Mouse (Mus musculus) heart, postnatal 10 days (tissue): ENCODE measurements around the gene Snx32. TPM values are rescaled to one million over a fixed set of nuclear protein-coding genes. Genes with fewer than 3 reads are reported as not detected.

Experiments
- total RNA-seq, 2 experiments: library from RNA; stranded (reverse); gene quantifications; 2 replicates each; pipeline ENCODE4 v1.2.3; 2021

Gene Snx32
- total RNA-seq, 2 experiments from 2014 or later: 6.1 to 7.7 TPM

Other genes with a start within 250 kb of the Snx32 start
- gene Pacs1, start 237.4 kb downstream of the Snx32 start, total RNA-seq: 10 to 100 TPM; 24.5 to 27.8 TPM
- 100 to 1,000 TPM; 129 to 136 TPM for gene Sf3b2, start 215.1 kb downstream of the Snx32 start, total RNA-seq
- 10 to 100 TPM in 1 of 2 experiments, 1 to 10 TPM in 1; 9.4 to 14.6 TPM for gene Gal3st3, start 212.2 kb downstream of the Snx32 start, total RNA-seq
- not detected for gene Catsper1, start 174.8 kb downstream of the Snx32 start, total RNA-seq
- 1 to 10 TPM; 2.6 to 3.1 TPM for gene Cst6, start 161.0 kb downstream of the Snx32 start, total RNA-seq
- 10 to 100 TPM; 26.4 to 28.8 TPM for gene Eif1ad, start 143.8 kb downstream of the Snx32 start, total RNA-seq
- gene Banf1, start 143.4 kb downstream of the Snx32 start, total RNA-seq: 100 to 1,000 TPM; 173 to 178 TPM
- gene Sart1, start 121.8 kb downstream of the Snx32 start, total RNA-seq: 10 to 100 TPM; 47.7 to 50.7 TPM
- gene Tsga10ip, start 108.0 kb downstream of the Snx32 start, total RNA-seq: not detected
- gene Drap1, start 85.6 kb downstream of the Snx32 start, total RNA-seq: 100 to 1,000 TPM; 240 to 260 TPM
- 10 to 100 TPM; 40.3 to 43.8 TPM for gene AI837181, start 85.4 kb downstream of the Snx32 start, total RNA-seq
- gene Fosl1, start 63.0 kb downstream of the Snx32 start, total RNA-seq: not detected
- 10 to 100 TPM; 12.5 to 14.5 TPM for gene Ccdc85b, start 52.6 kb downstream of the Snx32 start, total RNA-seq
- gene Fibp, start 49.9 kb downstream of the Snx32 start, total RNA-seq: 10 to 100 TPM; 90.2 to 91.5 TPM
- gene Ctsw, start 42.0 kb downstream of the Snx32 start, total RNA-seq: under 1 TPM; 0.41 to 0.45 TPM
- 10 to 100 TPM; 28.6 to 32.7 TPM for gene Efemp2, start 36.6 kb downstream of the Snx32 start, total RNA-seq
- gene Mus81, start 22.1 kb downstream of the Snx32 start, total RNA-seq: 10 to 100 TPM; 24.3 to 25.5 TPM
- 100 to 1,000 TPM; 497 to 519 TPM for gene Cfl1, start 20.1 kb downstream of the Snx32 start, total RNA-seq
- 1 to 10 TPM in 1 of 2 experiments, under 1 TPM in 1; 0.69 to 1.2 TPM for gene 1700020D05Rik, start 6.8 kb downstream of the Snx32 start, total RNA-seq
- not detected for gene Ovol1, start 50.1 kb upstream of the Snx32 start, total RNA-seq
- 1 to 10 TPM; 4.1 to 4.5 TPM for gene Ap5b1, start 57.5 kb upstream of the Snx32 start, total RNA-seq
- 10 to 100 TPM; 63.6 to 76.0 TPM for gene Rnaseh2c, start 91.3 kb upstream of the Snx32 start, total RNA-seq
- 10 to 100 TPM; 34.2 to 43.5 TPM for gene Kat5, start 99.7 kb upstream of the Snx32 start, total RNA-seq
- 10 to 100 TPM; 32.6 to 38.2 TPM for gene Rela, start 126.9 kb upstream of the Snx32 start, total RNA-seq
- 10 to 100 TPM; 44.2 to 49.6 TPM for gene Sipa1, start 153.2 kb upstream of the Snx32 start, total RNA-seq
- 10 to 100 TPM; 41.3 to 47.8 TPM for gene Map3k11, start 178.2 kb upstream of the Snx32 start, total RNA-seq
- gene Pcnx3, start 178.4 kb upstream of the Snx32 start, total RNA-seq: 10 to 100 TPM; 34.7 to 37.9 TPM
- not detected for gene Kcnk7, start 193.8 kb upstream of the Snx32 start, total RNA-seq
- gene Ehbp1l1, start 215.8 kb upstream of the Snx32 start, total RNA-seq: 100 to 1,000 TPM; 154 to 161 TPM
- gene Fam89b, start 219.1 kb upstream of the Snx32 start, total RNA-seq: 10 to 100 TPM; 44.0 to 47.7 TPM
- 10 to 100 TPM; 77.0 to 79.2 TPM for gene Ltbp3, start 230.4 kb upstream of the Snx32 start, total RNA-seq